Mouse (Mus musculus) ES-E14 (cell line): ENCODE results near the gene Npy1r.

ENCODE experiments used
- MAFK ChIP-seq: IDR thresholded peaks from 2 replicates; pipeline ENCODE4 v1.6.1; 2014; ENCODE audit warnings: mild to moderate bottlenecking, low read depth, low read length, inconsistent platforms; ENCODE audit not compliant: insufficient read depth
- ZC3H11A ChIP-seq: IDR thresholded peaks from 2 replicates; pipeline ENCODE4 v1.6.1; 2012; ENCODE audit warnings: low read depth, mild to moderate bottlenecking, inconsistent platforms, low read length, borderline replicate concordance
- ZNF384 ChIP-seq: IDR thresholded peaks from 2 replicates; pipeline ENCODE4 v1.6.1; 2012; ENCODE audit warnings: low read depth, low read length, inconsistent platforms

GRCm38 (mm10) chr8:66687511-66688329, 9.3 kb upstream of the Npy1r start, which contains the start of gene Npy5r:
- TF ChIP-seq MAFK (no peak), ZNF384 (no peak), ZC3H11A (no peak)
